In the genomic region with DNA sequence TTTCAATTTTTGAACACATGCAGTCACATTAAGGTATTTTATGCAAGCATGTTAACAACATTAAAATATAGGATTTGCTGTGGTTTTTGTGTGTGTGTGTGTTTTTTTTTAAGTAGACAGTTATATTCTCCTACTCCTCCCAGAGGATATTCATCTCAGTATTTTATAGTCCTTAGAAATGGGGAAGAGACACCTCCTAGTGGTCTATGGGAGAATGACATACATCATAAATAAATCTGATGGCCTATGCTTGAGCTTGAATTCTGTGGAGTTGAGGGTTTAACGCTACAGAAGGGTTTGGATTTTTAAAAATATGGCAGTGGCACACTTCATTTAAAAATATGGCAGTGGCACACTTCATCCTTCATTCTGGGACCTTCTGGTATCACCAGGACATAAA, we compare ENCODE assay signal across 12 mouse cellular contexts. TPM values are rescaled to one million over a fixed set of nuclear protein-coding genes. Genes with fewer than 3 reads are reported as not detected.
DNase-seq lines count a peak whose midpoint lies in the region; ATAC-seq and TF ChIP-seq lines count a peak whose summit lies in the region.
"Had no signal": no experiment of that assay in that cellular context is flagged by ENCODE, and none has a peak within 500 bp of the region (broad histone marks: within the 10 kb centered on the region; RNA-seq: fewer than 3 reads in every experiment).

No protein-coding gene starts in this region.

- H3K4me1 ChIP-seq in cerebellum, adult 2 months (ENCODE audit: control insufficient read depth, insufficient read depth, low read length) = no peaks in the 10 kb centered on the region
- H3K4me1 ChIP-seq: embryonic facial prominence, embryonic 13.5 days; hindbrain, embryonic 15.5 days had no signal

- peak; percentile 36; the same call in 1 of the 2 replicates for TF ChIP-seq CTCF in cerebellum, adult 2 months (IDR thresholded peaks at IDR 0.05; ENCODE audit: borderline replicate concordance, insufficient read depth, low read depth, low read length)
- TF ChIP-seq CTCF in layer of hippocampus, adult 2 months (conservative IDR thresholded peaks at IDR 0.05) = peak; percentile 90
- TF ChIP-seq CTCF in Patski (IDR thresholded peaks at IDR 0.05) = peak; percentile 40

- peak; percentile 51 for ATAC-seq in Patski

- DNase-seq in cerebellum, adult 2 months = peak in 1 of 2 experiments; percentile 27
- no peak for DNase-seq in cerebellum, adult 11 months
- DNase-seq in layer of hippocampus, adult 2 months (ENCODE audit: low spot score in 2 of 2) = peak; percentile 44 to 47
- no peak for DNase-seq in layer of hippocampus, adult 11-12 months (ENCODE audit: low spot score)
- DNase-seq in Patski (ENCODE audit: low read depth, low spot score) = peak; percentile 6
- DNase-seq in large intestine, adult 2 months (ENCODE audit: low read depth, low spot score) = peak; percentile 27
- no peak for DNase-seq in spleen, adult 18-20 months
- no peak for DNase-seq in B cell, adult 2 months

- 39% methylated on average over 1 of the region's 1 CpGs for WGBS in cerebellum, adult 2 months
- WGBS in large intestine, adult 2 months = 46% methylated on average over 1 of the region's 1 CpGs

- CTCF ChIA-PET in Patski (lab: Charles Lee) = interaction anchor here (1.4 to 1.7 kb wide), 4 partner anchors 10 to 399 kb away, joined by 3 to 7 read pairs (median 4); no protein-coding TSS in a partner anchor

- in situ Hi-C loops in Patski (cut with MboI; ENCODE audit: low pct_unique_long_range_greater_than_20kb) = loop anchor here (10.0 kb wide), 2 partner anchors 153 to 383 kb away; no protein-coding TSS in a partner anchor

- H3K4me3 ChIP-seq in cerebellum, adult 2 months (replicated peaks; ENCODE audit: insufficient read depth, low read depth, low read length) = no peak overlapping the region
- no peak overlapping the region for H3K4me3 ChIP-seq in layer of hippocampus, adult 2 months
- H3K4me3 ChIP-seq: embryonic facial prominence, embryonic 13.5 days; hindbrain, embryonic 15.5 days had no signal

- H3K27me3 ChIP-seq in cerebellum, adult 2 months (ENCODE audit: control insufficient read depth, insufficient read depth, low read length) = no peaks in the 10 kb centered on the region
- H3K27me3 ChIP-seq in Patski = peaks cover 13% of the 10 kb centered on the region
- H3K27me3 ChIP-seq: embryonic facial prominence, embryonic 13.5 days; hindbrain, embryonic 15.5 days had no signal

- no peak for TF ChIP-seq POLR2A in cerebellum, adult 2 months (IDR thresholded peaks at IDR 0.05; ENCODE audit: borderline replicate concordance, insufficient read depth, low read length)

- POLR2A ChIA-PET in Patski (lab: Charles Lee) = no interaction called here

- no peak overlapping the region for H3K27ac ChIP-seq in cerebellum, adult 2 months (ENCODE audit: insufficient read depth, low read length)
- no peak overlapping the region for H3K27ac ChIP-seq in layer of hippocampus, adult 2 months
- H3K27ac ChIP-seq: embryonic facial prominence, embryonic 13.5 days; hindbrain, embryonic 15.5 days; macrophage had no signal

RNA-seq across cellular contexts. Expression of gene Tgm3, which starts 46.0 kb away (rescaled TPM):
- polyA plus RNA-seq in cerebellum, adult 2 months (2012; rRNA removed) = 0.10 and 0.11 TPM in 2 replicates
- under 1 TPM; 0.20 to 0.23 TPM for total RNA-seq in layer of hippocampus, adult 2 months (2021)
- polyA plus RNA-seq in Patski (2021) = 0.01 TPM
- polyA plus RNA-seq in large intestine, adult 2 months (2012; rRNA removed) = 0.04 and 0.05 TPM in 2 replicates
- polyA plus RNA-seq: C2C12; hindbrain, embryonic 15.5 days; macrophage had no signal

RNA-seq across cellular contexts. Expression of gene Tgm6, which starts 54.1 kb away (rescaled TPM):
- 0.07 TPM in 1 of 2 replicates, not detected in the other for polyA plus RNA-seq in cerebellum, adult 2 months (2012; rRNA removed)
- under 1 TPM; 0.22 to 0.28 TPM for total RNA-seq in layer of hippocampus, adult 2 months (2021)
- not detected for polyA plus RNA-seq in Patski (2021)
- not detected in 2 replicates for polyA plus RNA-seq in large intestine, adult 2 months (2012; rRNA removed)
- polyA plus RNA-seq: C2C12; hindbrain, embryonic 15.5 days; macrophage had no signal

Comparison
In these comparisons a context has a peak if more than half of its experiments do, and no peak if none do; other contexts are left out.
1. DNase-seq: peak in layer of hippocampus, adult 2 months (2 of 2), Patski (single experiment) and large intestine, adult 2 months (single experiment); none in cerebellum, adult 11 months (single experiment), layer of hippocampus, adult 11-12 months (single experiment), spleen, adult 18-20 months (0 of 2) and B cell, adult 2 months (0 of 2).
2. CTCF ChIP-seq: peak in every context shown above with its lines; median percentile 90 in layer of hippocampus, adult 2 months; 40 in Patski; 36 in cerebellum, adult 2 months.